In genomic region chr3:122458743-122459142, GRCm38 (mm10) we compare ENCODE assay signal across 19 mouse cellular contexts.
DNase-seq lines count a peak whose midpoint lies in the region; ATAC-seq and TF ChIP-seq lines count a peak whose summit lies in the region.
"Had no signal": no experiment of that assay in that cellular context is flagged by ENCODE, and none has a peak within 500 bp of the region (broad histone marks: within the 10 kb centered on the region; RNA-seq: fewer than 3 reads in every experiment).

No protein-coding gene starts in this region.

- no peak for ATAC-seq in hindbrain, embryonic 11.5 days (ENCODE audit: low FRiP score)
- ATAC-seq in stomach, embryonic 14.5 days (ENCODE audit: insufficient number of reproducible peaks, insufficient read depth, low FRiP score, low read depth), result 0 out of 2 replicates have a peak, but pooled peaks have one; percentile 48
- no peak for ATAC-seq in cerebellum, adult (ENCODE audit: insufficient number of reproducible peaks, low FRiP score, low TSS enrichment)
- ATAC-seq: hindbrain, embryonic 16.5 days had no signal

- H3K4me1 ChIP-seq in hindbrain, embryonic 10.5 days (replicated peaks), result peaks cover 57% of the 10 kb centered on the region
- H3K4me1 ChIP-seq in hindbrain, embryonic 11.5 days (replicated peaks; ENCODE audit: control insufficient read depth, insufficient read depth, low read length), result peaks cover 13% of the 10 kb centered on the region; the same call in 1 of the 2 replicates
- H3K4me1 ChIP-seq in lung, adult 2 months (ENCODE audit: control insufficient read depth, insufficient read depth, low read length), result peaks cover 6% of the 10 kb centered on the region
- H3K4me1 ChIP-seq in stomach, embryonic 14.5 days (ENCODE audit: control insufficient read depth, insufficient read depth, low read length), result peaks cover 16% of the 10 kb centered on the region

- TF ChIP-seq POLR2A in lung, adult 2 months (IDR thresholded peaks at IDR 0.05; ENCODE audit: borderline replicate concordance, extremely low read depth, low read depth, low read length), result no peak

- no peaks in the 10 kb centered on the region for H3K27me3 ChIP-seq in hindbrain, embryonic 10.5 days (ENCODE audit: insufficient read depth, poor library complexity, severe bottlenecking)
- no peaks in the 10 kb centered on the region for H3K27me3 ChIP-seq in hindbrain, embryonic 11.5 days (ENCODE audit: control insufficient read depth, insufficient read depth, low read length)
- H3K27me3 ChIP-seq in stomach, embryonic 14.5 days (ENCODE audit: control insufficient read depth, insufficient read depth, low read length), result no peaks in the 10 kb centered on the region
- H3K27me3 ChIP-seq: neural tube, embryonic 12.5 days had no signal

- 80% methylated on average over 8 of the region's 8 CpGs for WGBS in hindbrain, embryonic 10.5 days
- WGBS in hindbrain, embryonic 11.5 days, result 89% methylated on average over 8 of the region's 8 CpGs
- whole genome bisulfite sequencing in lung, adult 2 months, result 46% methylated on average over 8 of the region's 8 CpGs
- WGBS in stomach, embryonic 14.5 days, result 38% methylated on average over 8 of the region's 8 CpGs

- no peak overlapping the region for H3K9ac ChIP-seq in hindbrain, embryonic 11.5 days (ENCODE audit: low read depth, low read length)
- H3K9ac ChIP-seq in stomach, embryonic 14.5 days (replicated peaks; ENCODE audit: low read depth, low read length), result no peak overlapping the region
- H3K9ac ChIP-seq: embryonic facial prominence, embryonic 13.5 days; limb, embryonic 15.5 days; neural tube, embryonic 12.5 days had no signal

- no peak overlapping the region for H3K4me2 ChIP-seq in hindbrain, embryonic 11.5 days (replicated peaks; ENCODE audit: low read depth, low read length)
- H3K4me2 ChIP-seq in stomach, embryonic 14.5 days (replicated peaks; ENCODE audit: low read depth, low read length), result no peak overlapping the region
- H3K4me2 ChIP-seq: embryonic facial prominence, embryonic 13.5 days; heart, embryonic 11.5 days; limb, embryonic 15.5 days; neural tube, embryonic 12.5 days had no signal

- no peak for DNase-seq in hindbrain, embryonic 10.5 days (ENCODE audit: low spot score)
- DNase-seq in hindbrain, embryonic 11.5 days (ENCODE audit: low spot score), result no peak
- DNase-seq in lung, adult 18-20 months, result peak; percentile 68 to 71
- no peak for DNase-seq in lung, adult 2 months
- peak; percentile 59 for DNase-seq in brain, adult 2 months (ENCODE audit: low read depth, low spot score)
- DNase-seq in testis, postnatal 10 days (ENCODE audit: low spot score), result no peak
- DNase-seq: adrenal gland, postnatal 36 days; cerebellum, adult 9-11 months; gastrocnemius, postnatal 14 days; heart, postnatal 14 days; right cerebral cortex, postnatal 14 days; thymus, postnatal 4 days had no signal

- H3K27ac ChIP-seq in hindbrain, embryonic 10.5 days, result peak overlapping the region; percentile 56; the same call in 1 of the 2 replicates
- no peak overlapping the region for H3K27ac ChIP-seq in hindbrain, embryonic 11.5 days (ENCODE audit: low read depth, low read length)
- H3K27ac ChIP-seq in stomach, embryonic 14.5 days (ENCODE audit: low read length), result no peak overlapping the region
- H3K27ac ChIP-seq: embryonic facial prominence, embryonic 13.5 days; limb, embryonic 15.5 days; neural tube, embryonic 12.5 days had no signal

- no peaks in the 10 kb centered on the region for H3K36me3 ChIP-seq in hindbrain, embryonic 10.5 days
- H3K36me3 ChIP-seq in hindbrain, embryonic 11.5 days (ENCODE audit: control insufficient read depth, insufficient read depth, low read length), result no peaks in the 10 kb centered on the region
- H3K36me3 ChIP-seq in stomach, embryonic 14.5 days (ENCODE audit: control insufficient read depth, insufficient read depth, low read length), result no peaks in the 10 kb centered on the region
- H3K36me3 ChIP-seq: embryonic facial prominence, embryonic 13.5 days; limb, embryonic 15.5 days; neural tube, embryonic 12.5 days had no signal

- no peak overlapping the region for H3K4me3 ChIP-seq in hindbrain, embryonic 10.5 days
- no peak overlapping the region for H3K4me3 ChIP-seq in hindbrain, embryonic 11.5 days (ENCODE audit: low read depth, low read length)
- H3K4me3 ChIP-seq in lung, adult 2 months (replicated peaks; ENCODE audit: extremely low read depth, low read depth, low read length), result no peak overlapping the region
- H3K4me3 ChIP-seq in stomach, embryonic 14.5 days (ENCODE audit: low read depth, low read length), result no peak overlapping the region
- H3K4me3 ChIP-seq: embryonic facial prominence, embryonic 13.5 days; limb, embryonic 15.5 days; neural tube, embryonic 12.5 days had no signal

- no peak for TF ChIP-seq CTCF in lung, adult 2 months (IDR thresholded peaks at IDR 0.05; ENCODE audit: insufficient read depth, low read length)

- no peaks in the 10 kb centered on the region for H3K9me3 ChIP-seq in hindbrain, embryonic 10.5 days
- no peaks in the 10 kb centered on the region for H3K9me3 ChIP-seq in hindbrain, embryonic 11.5 days (ENCODE audit: control insufficient read depth, low read length)
- H3K9me3 ChIP-seq in stomach, embryonic 14.5 days (ENCODE audit: control insufficient read depth, low read depth, low read length), result no peaks in the 10 kb centered on the region
- H3K9me3 ChIP-seq: embryonic facial prominence, embryonic 13.5 days; limb, embryonic 15.5 days; neural tube, embryonic 12.5 days had no signal

Comparison
In these comparisons a context has a peak if more than half of its experiments do, and no peak if none do; other contexts are left out.
1. DNase-seq: peak in lung, adult 18-20 months (2 of 2) and brain, adult 2 months (single experiment); none in hindbrain, embryonic 10.5 days (single experiment), hindbrain, embryonic 11.5 days (single experiment), lung, adult 2 months (single experiment) and testis, postnatal 10 days (single experiment).